Mouse (Mus musculus) ES-Bruce4 (cell line): ENCODE measurements at regions not wholly inside any gene's neighbourhood (a gene's known extent, or its start where the extent isn't known, plus 50 kb on each side); places are given as distances from the start of the nearest gene placed in this dataset.
A peak's percentile ranks its signal among the peaks of the same experiment; 100 is the strongest.

ENCODE experiments used
- H3K27ac ChIP-seq: 2 replicates; pipeline ENCODE4 v1.5.1; 2012; ENCODE audit warnings: low read length, inconsistent platforms; ENCODE audit not compliant: insufficient read depth
- H3K27me3 ChIP-seq: 2 replicates; pipeline ENCODE4 v1.6.1; 2012; ENCODE audit warnings: mild to moderate bottlenecking, low read length, inconsistent platforms; ENCODE audit not compliant: control insufficient read depth, poor library complexity, insufficient read depth, severe bottlenecking
- H3K36me3 ChIP-seq: 2 replicates; pipeline ENCODE4 v1.6.1; 2012; ENCODE audit warnings: inconsistent platforms, mild to moderate bottlenecking, low read length, moderate library complexity; ENCODE audit not compliant: control insufficient read depth, poor library complexity, insufficient read depth, severe bottlenecking
- H3K4me1 ChIP-seq: one replicate; pipeline ENCODE4 v1.8.1; 2011; ENCODE audit warnings: low read length; ENCODE audit not compliant: control insufficient read depth, insufficient read depth
- H3K4me3 ChIP-seq: 2 replicates; pipeline ENCODE4 v1.5.1; 2011; ENCODE audit warnings: low read depth, mild to moderate bottlenecking, low read length
- H3K9ac ChIP-seq: 2 replicates; pipeline ENCODE4 v1.6.1; 2012; ENCODE audit warnings: low read depth, mild to moderate bottlenecking, inconsistent platforms; ENCODE audit not compliant: poor library complexity, severe bottlenecking
- H3K9me3 ChIP-seq: replicated peaks from 2 replicates; pipeline ENCODE4 v1.6.1; 2012; ENCODE audit warnings: mild to moderate bottlenecking, low read length, inconsistent platforms; ENCODE audit not compliant: control insufficient read depth, poor library complexity, insufficient read depth, severe bottlenecking
- CTCF ChIP-seq: IDR thresholded peaks from one replicate; pipeline ENCODE4 v1.8.1; 2011; ENCODE audit warnings: low read depth, low read length
- EP300 ChIP-seq: IDR thresholded peaks from 2 replicates; pipeline ENCODE4 v1.6.1; 2011; ENCODE audit warnings: low read depth, low read length; ENCODE audit not compliant: insufficient read depth
- POLR2A ChIP-seq: IDR thresholded peaks from one replicate; pipeline ENCODE4 v1.8.1; 2011; ENCODE audit warnings: low read length; ENCODE audit not compliant: insufficient read depth

DNA sequence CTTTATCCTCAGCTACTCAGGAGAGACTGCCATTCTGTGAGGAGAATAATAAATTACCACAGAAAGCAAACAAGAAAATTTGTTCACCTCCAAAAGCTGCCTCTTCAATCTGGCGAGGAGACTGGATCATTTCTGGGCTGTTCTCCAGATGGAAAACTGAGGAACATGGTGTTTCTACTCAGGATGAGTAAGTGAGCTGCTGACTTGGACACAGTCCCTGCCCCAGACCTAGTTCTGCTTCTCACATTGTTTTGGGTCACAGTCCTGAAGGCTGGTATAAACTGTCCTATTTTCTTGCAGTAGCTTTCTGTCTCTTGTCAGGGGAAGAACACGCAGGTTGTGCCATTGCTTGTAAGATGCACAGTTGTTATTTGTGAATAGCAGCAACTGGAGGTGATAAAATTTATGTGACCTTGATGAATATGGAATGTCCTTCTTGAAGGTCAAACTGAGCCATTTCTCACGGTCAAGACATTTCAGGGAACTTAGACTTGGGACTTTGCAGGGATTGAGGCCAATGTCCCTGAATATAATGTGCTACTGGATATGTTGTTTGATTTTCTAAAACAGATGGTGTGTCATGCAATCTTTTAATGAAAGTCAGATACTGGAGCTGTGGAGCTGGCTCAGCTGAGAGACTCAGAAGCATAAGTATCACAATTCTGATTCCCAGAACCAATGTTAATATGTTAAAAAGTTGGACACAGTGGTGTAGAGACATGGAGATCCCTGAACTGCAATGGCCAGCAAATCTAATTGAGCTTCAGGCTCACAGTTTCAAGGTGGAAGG, 102.2 kb downstream of the Edn1 start:
- no peaks in the 10 kb centered on the region for H3K9me3 ChIP-seq
- no peaks in the 10 kb centered on the region for H3K36me3 ChIP-seq
- TF ChIP-seq POLR2A (no peak), CTCF (no peak), EP300 (no peak)
- H3K27ac ChIP-seq: no peak overlapping the region
- no peaks in the 10 kb centered on the region for H3K27me3 ChIP-seq
- H3K4me3 ChIP-seq: no peak overlapping the region
- no peaks in the 10 kb centered on the region for H3K4me1 ChIP-seq
- H3K9ac ChIP-seq: no peak overlapping the region

DNA sequence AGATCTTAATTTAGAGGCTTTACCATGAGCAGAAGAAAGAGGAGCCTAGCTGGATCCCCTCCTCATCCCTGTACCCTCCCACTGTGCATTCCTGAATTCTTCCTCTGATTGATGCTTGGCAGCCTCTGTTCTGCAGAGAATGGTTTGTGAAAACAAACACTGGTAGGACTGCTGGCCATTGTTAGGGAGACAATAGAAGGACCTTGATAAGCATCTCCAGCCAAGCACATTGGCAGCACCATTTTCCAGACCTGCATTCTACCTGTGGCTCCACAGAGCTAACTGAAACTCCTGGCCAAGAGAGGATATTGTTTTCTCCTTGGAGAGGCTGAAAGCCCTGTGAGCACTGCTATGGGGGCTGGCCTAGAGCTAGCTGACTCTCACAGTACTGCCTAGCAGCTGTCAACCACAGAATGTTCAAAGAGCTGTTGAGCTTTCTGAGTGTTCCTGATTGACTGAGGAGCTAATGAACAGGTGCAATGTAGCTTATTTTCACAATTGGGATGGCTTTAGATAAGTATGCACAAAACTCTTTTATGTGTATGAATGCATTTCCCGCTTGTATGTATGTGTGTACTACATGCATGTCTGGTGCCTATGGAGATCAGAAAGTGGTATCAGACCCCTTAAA, 111.5 kb downstream of the Edn1 start:
- Histone ChIP-seq H3K36me3 (no peaks in the 10 kb centered on the region), H3K9me3 (no peaks in the 10 kb centered on the region), H3K27me3 (no peaks in the 10 kb centered on the region), H3K4me1 (no peaks in the 10 kb centered on the region), H3K4me3 (no peak overlapping the region), H3K27ac (no peak overlapping the region), H3K9ac (no peak overlapping the region)
- TF ChIP-seq EP300: 0 out of 2 replicates have a peak, but pooled peaks have one; percentile 34
- TF ChIP-seq POLR2A: no peak
- no peak for TF ChIP-seq CTCF

DNA sequence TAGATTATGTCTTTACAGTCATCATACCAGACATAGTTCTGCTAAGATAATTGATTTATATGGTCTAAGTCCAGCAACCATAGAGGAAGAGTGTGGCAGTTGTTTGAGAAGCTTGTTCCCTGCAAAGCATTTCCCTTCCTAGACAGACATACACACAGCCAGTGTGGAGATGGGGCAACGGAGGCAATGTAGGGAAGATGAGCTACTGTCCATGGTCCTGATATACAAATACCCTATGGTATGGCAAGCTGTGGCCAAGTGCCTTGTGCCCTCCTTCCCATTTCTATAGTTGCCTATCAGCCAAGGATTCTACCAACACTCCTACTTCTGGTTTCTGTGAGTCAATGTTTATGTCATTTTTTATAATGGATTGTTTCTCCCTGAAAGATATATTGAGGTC, 145.6 kb downstream of the Edn1 start:
- H3K9ac ChIP-seq: no peak overlapping the region
- no peak overlapping the region for H3K4me3 ChIP-seq
- no peaks in the 10 kb centered on the region for H3K9me3 ChIP-seq
- no peak overlapping the region for H3K27ac ChIP-seq
- no peaks in the 10 kb centered on the region for H3K4me1 ChIP-seq
- H3K36me3 ChIP-seq: no peaks in the 10 kb centered on the region
- TF ChIP-seq POLR2A (no peak), CTCF (no peak), EP300 (no peak)
- no peaks in the 10 kb centered on the region for H3K27me3 ChIP-seq

DNA sequence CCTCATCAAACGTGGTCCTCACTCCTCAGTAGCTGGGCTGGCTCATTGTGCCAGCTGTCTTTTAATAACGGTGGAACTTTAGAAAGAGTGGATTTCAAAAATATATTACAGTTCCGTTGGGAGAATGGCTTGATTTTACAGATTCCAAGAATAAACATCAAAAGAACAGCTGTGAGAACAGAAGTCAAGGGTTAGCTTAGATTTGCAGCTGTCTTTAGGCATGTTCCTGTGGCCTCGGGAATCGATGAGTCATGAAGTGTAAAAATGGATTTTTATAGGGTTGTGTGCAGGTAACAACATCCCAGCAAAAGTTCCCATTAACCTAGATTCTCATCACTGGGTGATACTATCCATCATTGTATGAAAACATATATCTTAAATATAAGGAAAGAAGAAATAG, 152.4 kb downstream of the Edn1 start:
- Histone ChIP-seq H3K36me3 (no peaks in the 10 kb centered on the region), H3K4me3 (no peak overlapping the region), H3K9me3 (no peaks in the 10 kb centered on the region), H3K9ac (no peak overlapping the region), H3K27ac (no peak overlapping the region), H3K27me3 (no peaks in the 10 kb centered on the region), H3K4me1 (no peaks in the 10 kb centered on the region)
- TF ChIP-seq EP300 (no peak), CTCF (no peak), POLR2A (no peak)

DNA sequence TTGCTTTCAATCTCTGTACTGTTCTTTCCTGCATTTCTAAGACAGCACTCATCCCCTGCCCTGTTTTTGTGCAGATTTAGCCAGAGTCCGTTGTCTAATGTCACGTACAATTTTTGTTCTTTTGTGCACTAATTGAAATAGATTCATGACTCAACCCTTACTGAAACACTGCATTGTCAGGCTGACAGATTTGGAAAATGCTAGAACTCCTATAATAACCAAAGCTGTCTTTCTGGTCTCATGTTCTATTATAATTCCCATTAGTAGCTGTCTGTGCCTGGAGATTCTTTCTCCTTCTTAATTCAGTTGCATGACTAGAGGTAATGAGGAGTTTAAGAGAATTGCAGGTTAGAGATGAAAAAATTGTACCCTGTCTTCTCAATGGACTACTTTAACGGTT, 158.6 kb downstream of the Edn1 start:
- H3K4me1 ChIP-seq: no peaks in the 10 kb centered on the region
- no peak overlapping the region for H3K9ac ChIP-seq
- no peak overlapping the region for H3K4me3 ChIP-seq
- H3K27me3 ChIP-seq: no peaks in the 10 kb centered on the region
- no peak for TF ChIP-seq EP300
- TF ChIP-seq CTCF: no peak
- TF ChIP-seq POLR2A: no peak
- H3K9me3 ChIP-seq: no peaks in the 10 kb centered on the region
- H3K36me3 ChIP-seq: no peaks in the 10 kb centered on the region
- no peak overlapping the region for H3K27ac ChIP-seq

DNA sequence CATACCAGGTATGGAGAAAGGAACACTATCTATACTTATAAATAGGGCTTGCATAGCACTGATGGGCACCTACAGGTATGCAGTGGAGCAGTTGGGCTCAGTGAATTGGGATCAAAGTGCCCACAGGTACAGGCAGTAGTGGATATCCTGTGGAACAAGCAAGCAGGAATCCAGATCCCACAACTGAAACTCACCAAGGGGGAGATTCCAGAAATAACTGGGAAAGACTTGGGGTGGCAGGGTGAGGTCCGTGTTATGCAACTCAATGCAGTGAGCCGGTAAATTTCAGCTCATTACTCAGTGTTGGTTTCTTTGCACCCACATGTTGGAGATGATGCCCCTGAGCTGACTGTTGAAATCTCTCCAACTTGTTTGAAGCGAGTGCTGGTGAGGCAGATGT, 177.5 kb downstream of the Edn1 start:
- TF ChIP-seq POLR2A (no peak), CTCF (no peak), EP300 (no peak)
- no peak overlapping the region for H3K4me3 ChIP-seq
- H3K27ac ChIP-seq: no peak overlapping the region
- H3K27me3 ChIP-seq: no peaks in the 10 kb centered on the region
- no peaks in the 10 kb centered on the region for H3K9me3 ChIP-seq
- H3K4me1 ChIP-seq: no peaks in the 10 kb centered on the region
- no peak overlapping the region for H3K9ac ChIP-seq
- H3K36me3 ChIP-seq: no peaks in the 10 kb centered on the region
